Mouse (Mus musculus) urinary bladder, adult 18-20 months (tissue): ENCODE data around the gene Gm7879.

ENCODE experiments used
- DNase-seq, 2 experiments: peaks; one replicate each; pipeline ENCODE4 v3.0.0; 2022; ENCODE audit warnings: low spot score in 2 of 2, mixed read lengths in 2 of 2

Gene Gm7879

DNA sequence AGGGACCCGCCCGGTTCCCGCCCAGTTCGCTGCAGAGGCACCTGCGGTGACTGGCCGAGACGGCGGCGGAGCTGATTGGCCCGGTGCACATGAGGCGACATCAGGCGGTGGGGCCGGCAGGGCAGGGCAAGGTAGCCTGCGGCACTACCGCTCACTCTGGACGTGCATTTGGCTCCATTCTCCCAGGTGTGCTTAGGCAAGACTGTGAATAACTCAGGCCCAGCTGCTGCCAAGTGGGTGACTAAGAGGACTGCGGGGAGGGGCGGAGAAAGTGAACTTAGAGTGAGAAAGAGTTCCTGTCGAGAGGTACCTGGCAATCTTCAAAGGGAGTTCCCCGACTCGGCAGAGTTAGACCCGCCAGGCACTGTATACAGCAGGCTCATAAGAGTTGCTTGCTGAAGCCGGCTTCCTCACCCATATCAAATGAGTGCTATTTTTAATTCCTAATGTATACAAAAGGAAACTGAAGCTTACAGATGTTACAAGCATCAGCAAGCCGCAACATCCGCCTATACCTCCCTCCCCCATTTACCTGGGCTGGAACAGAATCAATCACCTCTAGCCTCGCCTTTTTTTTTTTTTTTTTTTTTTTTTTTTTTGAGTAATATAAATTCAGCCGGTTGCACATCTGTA lies 35.3 kb downstream of the Gm7879 start:
- peak; percentile 64 to 80 for DNase-seq

DNA sequence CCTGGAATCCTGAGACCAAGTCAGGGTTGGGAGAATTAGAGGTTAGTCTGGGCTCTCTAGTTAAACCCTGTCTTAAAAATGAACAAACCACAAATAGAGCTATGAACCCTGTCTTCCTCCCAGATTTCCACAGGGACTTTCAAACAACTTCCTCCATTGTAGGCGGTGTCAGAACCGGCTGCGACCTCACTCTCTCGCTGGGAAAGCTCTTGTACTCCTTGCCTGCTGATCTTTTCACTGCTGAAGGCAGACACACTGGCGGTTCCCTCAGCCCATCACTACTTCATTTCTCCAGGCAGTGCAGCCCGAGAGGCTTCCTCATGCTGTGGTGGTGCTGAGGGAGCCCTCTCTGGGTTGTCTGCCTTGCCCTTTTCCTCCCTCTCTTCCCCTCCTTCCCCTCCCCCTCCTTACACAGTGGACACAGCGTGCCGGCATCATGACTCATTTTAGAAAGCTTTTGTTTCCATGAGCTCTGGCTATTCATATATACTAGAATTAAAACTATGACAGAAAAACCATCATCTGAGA lies 35.9 kb downstream of the Gm7879 start:
- DNase-seq = peak; percentile 45 to 52

DNA sequence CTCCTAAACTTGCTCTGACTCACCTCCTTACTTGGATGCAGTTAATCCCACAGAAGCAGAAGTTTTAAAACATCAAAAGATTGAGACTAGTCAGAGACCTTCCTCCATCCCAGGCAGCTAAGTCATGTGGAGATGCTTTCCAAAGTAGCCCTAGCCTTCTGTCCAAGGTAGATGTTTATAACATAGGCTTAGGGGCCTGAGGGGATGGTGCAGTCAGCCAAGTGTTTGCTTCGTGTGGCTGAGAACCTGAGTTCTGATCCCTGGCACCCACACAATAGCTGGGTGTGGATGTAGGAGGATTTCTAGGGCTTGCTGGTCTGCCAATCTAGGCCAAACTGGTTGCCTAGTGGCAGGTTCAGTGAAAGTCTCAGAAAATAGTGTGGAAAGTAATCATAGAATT lies 40.3 kb downstream of the Gm7879 start:
- DNase-seq = no peak

DNA sequence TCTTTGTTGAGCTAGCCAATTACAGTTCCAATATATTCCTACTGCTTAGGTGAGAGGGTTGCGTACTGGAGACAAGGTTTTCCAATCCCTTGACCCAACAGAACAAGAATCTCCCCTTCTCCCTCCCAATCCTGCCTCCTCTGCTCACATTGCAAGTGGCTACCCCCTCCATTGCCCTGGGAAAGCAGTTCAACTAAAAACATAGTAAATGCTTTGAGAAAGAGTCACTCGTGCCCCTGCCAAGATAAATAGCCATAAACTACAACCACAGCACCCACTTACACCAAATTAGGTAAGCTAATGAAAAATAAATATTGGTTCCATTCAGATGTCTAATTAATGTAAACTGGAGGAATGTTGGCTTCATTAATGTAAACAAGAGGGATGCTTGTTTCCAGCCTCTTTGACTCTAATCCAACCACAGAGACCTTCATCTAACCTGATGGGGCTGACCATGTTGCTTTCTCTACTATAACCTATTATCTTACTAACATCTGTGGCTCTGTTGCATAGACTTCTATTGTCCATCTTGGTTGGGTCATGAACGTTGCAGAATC lies 47.0 kb downstream of the Gm7879 start:
- no peak for DNase-seq

DNA sequence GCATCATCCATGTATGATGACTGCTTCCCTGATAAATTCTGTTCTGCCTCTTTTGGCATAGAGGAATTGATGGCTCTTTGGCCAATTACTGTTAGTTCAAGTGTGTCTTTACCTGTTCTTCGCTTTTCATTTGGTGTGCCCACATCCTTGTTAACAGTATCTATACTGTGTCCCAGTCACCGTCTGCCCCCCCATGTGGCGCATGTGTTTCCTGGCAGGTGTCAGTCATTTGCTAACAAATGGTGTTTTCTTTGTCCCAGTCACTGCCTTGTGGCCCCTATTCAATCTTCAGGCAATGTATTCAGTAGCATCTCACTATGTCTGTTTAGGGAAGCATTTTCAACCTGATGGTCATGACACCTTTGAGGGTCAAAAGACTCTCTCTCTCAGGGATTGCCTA lies 48.1 kb downstream of the Gm7879 start:
- DNase-seq = no peak
